Mouse (Mus musculus) liver, adult 2 months (tissue): ENCODE results near the gene Emc9.

Source experiments
- CTCF ChIP-seq: fragments of 200-500 bp; IDR thresholded peaks from 2 replicates; pipeline ENCODE4 v1.5.1; 2011; ENCODE audit warnings: low read depth, low read length, control low read depth
- POLR2A ChIP-seq: fragments of 200-500 bp; IDR thresholded peaks from 2 replicates; pipeline ENCODE4 v1.6.1; 2011; ENCODE audit warnings: low read length, control low read depth; ENCODE audit not compliant: insufficient read depth; ENCODE audit errors: extremely low read depth

GRCm38 (mm10) chr14:55540067-55540786 lies 44.9 kb downstream of the Emc9 start, which contains the start of gene Pck2:
- 0 out of 2 replicates have a peak, but pooled peaks have one; percentile 21 for TF ChIP-seq POLR2A
- no peak for TF ChIP-seq CTCF
